Mouse (Mus musculus) small intestine, adult 2 months (tissue): ENCODE measurements around the gene Phlpp1. TPM values are rescaled to one million over a fixed set of nuclear protein-coding genes. Genes with fewer than 3 reads are reported as not detected.

ENCODE experiments used
- H3K27ac ChIP-seq: fragments of 200-500 bp; 2 replicates; pipeline ENCODE4 v1.5.1; 2012; ENCODE audit warnings: low read depth, low read length, control low read depth, inconsistent platforms; ENCODE audit not compliant: insufficient read depth
- H3K27me3 ChIP-seq: fragments of 200-500 bp; 2 replicates; pipeline ENCODE4 v1.6.1; 2012; ENCODE audit warnings: mild to moderate bottlenecking, moderate library complexity, low read length, inconsistent platforms; ENCODE audit not compliant: control insufficient read depth, insufficient read depth
- H3K36me3 ChIP-seq: fragments of 200-500 bp; 2 replicates; pipeline ENCODE4 v1.6.1; 2012; ENCODE audit warnings: mild to moderate bottlenecking, low read length, control low read depth, inconsistent platforms; ENCODE audit not compliant: control insufficient read depth, insufficient read depth
- H3K4me1 ChIP-seq: fragments of 200-500 bp; 2 replicates; pipeline ENCODE4 v1.6.1; 2012; ENCODE audit warnings: low read length, inconsistent platforms, mixed read lengths; ENCODE audit not compliant: control insufficient read depth, insufficient read depth, insufficient read length
- H3K4me3 ChIP-seq: fragments of 200-500 bp; 2 replicates; pipeline ENCODE4 v1.5.1; 2012; ENCODE audit warnings: low read depth, mild to moderate bottlenecking, control low read depth, inconsistent platforms, low read length, moderate library complexity
- CTCF ChIP-seq: fragments of 200-500 bp; IDR thresholded peaks from 2 replicates; pipeline ENCODE4 v1.5.1; 2012; ENCODE audit warnings: low read depth, mild to moderate bottlenecking, control low read depth, inconsistent platforms, low read length, moderate library complexity, mixed read lengths; ENCODE audit not compliant: insufficient replicate concordance, insufficient read length; ENCODE audit errors: extremely low read depth
- POLR2A ChIP-seq: fragments of 200-500 bp; IDR thresholded peaks from 2 replicates; pipeline ENCODE4 v1.6.1; 2012; ENCODE audit warnings: low read depth, mild to moderate bottlenecking, control low read depth, inconsistent platforms, low read length, moderate library complexity
- WGBS: fragments of 180-500 bp; shearing (Covaris S2); methylation state at CpG from one replicate; pipeline ENCODE4 v1.1.7; 2018; 5-methylcytosine and 5-hydroxymethylcytosine counted together
- polyA plus RNA-seq: library from polyadenylated mRNA; depleted of rRNA; stranded (reverse); fragments of >200 nt; gene quantifications from 2 replicates; pipeline ENCODE4 v1.2.3, GENCODE M21; 2012

Phlpp1 gene
- polyA plus RNA-seq, 1 experiment = 6.5 TPM

GRCm38 (mm10) chr1:106231345-106231744, 59.8 kb downstream of the Phlpp1 start:
- TF ChIP-seq CTCF = no peak
- no peak for TF ChIP-seq POLR2A
- Histone ChIP-seq H3K4me3 (no peak overlapping the region), H3K4me1 (no peaks in the 10 kb centered on the region), H3K27ac (no peak overlapping the region), H3K27me3 (no peaks in the 10 kb centered on the region), H3K36me3 (no peaks in the 10 kb centered on the region)
- 87% methylated on average over 5 of the region's 5 CpGs for WGBS

- H3K36me3 ChIP-seq = no peaks in the 10 kb centered on the region
- TF ChIP-seq POLR2A (no peak), CTCF (no peak)
- H3K27me3 ChIP-seq = no peaks in the 10 kb centered on the region
- no peak overlapping the region for H3K27ac ChIP-seq
- H3K4me1 ChIP-seq = no peaks in the 10 kb centered on the region
- 77% methylated on average over 3 of the region's 3 CpGs for WGBS
- no peak overlapping the region for H3K4me3 ChIP-seq
These were observed 60.4 kb downstream of the Phlpp1 start for GRCm38 (mm10) chr1:106231805-106232459.

GRCm38 (mm10) chr1:106232460-106232850, 60.9 kb downstream of the Phlpp1 start:
- 85% methylated on average over 4 of the region's 4 CpGs for WGBS
- no peaks in the 10 kb centered on the region for H3K4me1 ChIP-seq
- no peaks in the 10 kb centered on the region for H3K36me3 ChIP-seq
- H3K27me3 ChIP-seq = no peaks in the 10 kb centered on the region
- H3K4me3 ChIP-seq = no peak overlapping the region
- no peak for TF ChIP-seq POLR2A
- no peak for TF ChIP-seq CTCF
- no peak overlapping the region for H3K27ac ChIP-seq

GRCm38 (mm10) chr1:106236986-106237385, 65.4 kb downstream of the Phlpp1 start:
- H3K27me3 ChIP-seq = no peaks in the 10 kb centered on the region
- TF ChIP-seq POLR2A (no peak), CTCF (no peak)
- H3K36me3 ChIP-seq = no peaks in the 10 kb centered on the region
- no peaks in the 10 kb centered on the region for H3K4me1 ChIP-seq
- no peak overlapping the region for H3K27ac ChIP-seq
- no peak overlapping the region for H3K4me3 ChIP-seq

GRCm38 (mm10) chr1:106240116-106240685, 68.6 kb downstream of the Phlpp1 start:
- 58% methylated on average over 7 of the region's 7 CpGs for WGBS
- no peaks in the 10 kb centered on the region for H3K4me1 ChIP-seq
- no peak overlapping the region for H3K27ac ChIP-seq
- H3K4me3 ChIP-seq = no peak overlapping the region
- H3K27me3 ChIP-seq = no peaks in the 10 kb centered on the region
- no peaks in the 10 kb centered on the region for H3K36me3 ChIP-seq
- no peak for TF ChIP-seq CTCF
- no peak for TF ChIP-seq POLR2A

- TF ChIP-seq CTCF = no peak
- no peak for TF ChIP-seq POLR2A
- H3K27me3 ChIP-seq = no peaks in the 10 kb centered on the region
These were observed 69.5 kb downstream of the Phlpp1 start for GRCm38 (mm10) chr1:106241059-106241458.

GRCm38 (mm10) chr1:106242129-106242528, 70.6 kb downstream of the Phlpp1 start:
- H3K4me1 ChIP-seq = no peaks in the 10 kb centered on the region
- no peak overlapping the region for H3K27ac ChIP-seq
- H3K4me3 ChIP-seq = no peak overlapping the region
- no peaks in the 10 kb centered on the region for H3K36me3 ChIP-seq
- WGBS = 54% methylated on average over 2 of the region's 2 CpGs
- TF ChIP-seq CTCF (no peak), POLR2A (no peak)
- no peaks in the 10 kb centered on the region for H3K27me3 ChIP-seq

More at GRCm38 (mm10) chr1:106241059-106241458, 69.5 kb downstream of the Phlpp1 start:
- Histone ChIP-seq H3K27ac (no peak overlapping the region), H3K4me3 (no peak overlapping the region), H3K4me1 (no peaks in the 10 kb centered on the region), H3K36me3 (no peaks in the 10 kb centered on the region)
- WGBS = 95% methylated on average over 1 of the region's 1 CpGs
